10 mouse cellular contexts compared by ENCODE assay signal in the genomic region with DNA sequence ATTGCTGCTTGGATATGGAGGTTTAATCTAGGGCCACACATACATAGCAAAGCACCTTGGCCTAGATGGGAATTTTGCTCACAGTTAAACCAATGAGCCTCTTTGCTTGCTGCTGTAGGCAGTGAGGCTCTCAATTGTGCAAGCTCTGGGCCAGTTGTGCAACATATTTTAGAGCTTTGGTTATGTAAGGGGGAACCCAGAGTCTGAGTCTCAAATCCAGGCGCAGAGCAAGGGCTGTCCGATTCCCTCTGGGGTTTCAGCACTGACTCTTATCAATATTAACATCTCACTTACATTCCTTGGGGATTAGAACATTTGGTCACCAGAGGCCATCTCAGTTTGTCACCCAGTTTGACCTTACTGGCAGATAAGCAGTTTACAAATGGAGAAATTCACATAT. TPM values are rescaled to one million over a fixed set of nuclear protein-coding genes. Genes with fewer than 3 reads are reported as not detected.
DNase-seq lines count a peak whose midpoint lies in the region; ATAC-seq lines count a peak whose summit lies in the region.
"Had no signal": no experiment of that assay in that cellular context is flagged by ENCODE, and none has a peak within 500 bp of the region (broad histone marks: within the 10 kb centered on the region; RNA-seq: fewer than 3 reads in every experiment).

No protein-coding gene starts in this region.

- no peaks in the 10 kb centered on the region for H3K27me3 ChIP-seq in lung, embryonic 15.5 days
- H3K27me3 ChIP-seq in forebrain, embryonic 10.5 days (ENCODE audit: poor library complexity, severe bottlenecking) = no peaks in the 10 kb centered on the region

- H3K27ac ChIP-seq in lung, embryonic 15.5 days = no peak overlapping the region
- no peak overlapping the region for H3K27ac ChIP-seq in forebrain, embryonic 10.5 days

- DNase-seq in urinary bladder, postnatal 36 days (ENCODE audit: low spot score in 2 of 2) = peak; percentile 46 to 82
- no peak for DNase-seq in urinary bladder, postnatal 10 days (ENCODE audit: low spot score)
- peak; percentile 21 to 29 for DNase-seq in heart, postnatal 14 days
- DNase-seq in forebrain, embryonic 10.5 days (ENCODE audit: extremely low spot score, low spot score) = no peak
- no peak for DNase-seq in thymus, adult 18-20 months
- DNase-seq: cerebellum, adult 2 months; gastrocnemius, postnatal 14 days; right cerebral cortex, adult 18-20 months had no signal

- H3K4me2 ChIP-seq in lung, embryonic 15.5 days = no peak overlapping the region

- peak; percentile 50; the same call in 1 of the 2 replicates for ATAC-seq in lung, embryonic 15.5 days (ENCODE audit: borderline replicate concordance, extremely low read depth, low FRiP score, low TSS enrichment)
- no peak for ATAC-seq in activated CD4-positive, CD25-positive, alpha-beta regulatory T cell, adult 4 months

- no peak overlapping the region for H3K4me3 ChIP-seq in lung, embryonic 15.5 days
- H3K4me3 ChIP-seq in forebrain, embryonic 10.5 days = no peak overlapping the region

- H3K9me3 ChIP-seq in lung, embryonic 15.5 days = no peaks in the 10 kb centered on the region
- H3K9me3 ChIP-seq in forebrain, embryonic 10.5 days = peaks cover 9% of the 10 kb centered on the region

- H3K4me1 ChIP-seq in lung, embryonic 15.5 days = peaks cover 30% of the 10 kb centered on the region
- H3K4me1 ChIP-seq in forebrain, embryonic 10.5 days = peaks cover 5% of the 10 kb centered on the region

- intact Hi-C loops in heart, postnatal 14 days (cut with DNase I) = no loop called here

- WGBS in lung, embryonic 15.5 days = 21% methylated on average over 2 of the region's 2 CpGs
- 83% methylated on average over 2 of the region's 2 CpGs for WGBS in forebrain, embryonic 10.5 days

- H3K9ac ChIP-seq in lung, embryonic 15.5 days = no peak overlapping the region

- H3K36me3 ChIP-seq in lung, embryonic 15.5 days = no peaks in the 10 kb centered on the region
- H3K36me3 ChIP-seq in forebrain, embryonic 10.5 days (replicated peaks) = peaks cover 13% of the 10 kb centered on the region

RNA-seq across cellular contexts. Expression of gene Aco1, which starts 13.3 kb away (rescaled TPM):
- 10 to 100 TPM; 35.7 to 37.1 TPM for total RNA-seq in heart, postnatal 14 days (2021)
- polyA plus RNA-seq in lung, embryonic 15.5 days (2015; fragmentation: Nextera tagmentation; extraction: Ambion mirVana) = 57.5 and 58.5 TPM in 2 replicates
- 53.3 and 54.3 TPM in 2 replicates for polyA plus RNA-seq in forebrain, embryonic 10.5 days (2016; fragmentation: Nextera tagmentation; extraction: Ambion mirVana)
- 10 to 100 TPM; 20.3 to 22.6 TPM for polyA plus RNA-seq in activated CD4-positive, CD25-positive, alpha-beta regulatory T cell, adult 4 months (2017; shearing (Covaris generic))

Comparison
In these comparisons a context has a peak if more than half of its experiments do, and no peak if none do; other contexts are left out.
1. DNase-seq: peak in urinary bladder, postnatal 36 days (2 of 2) and heart, postnatal 14 days (2 of 2); none in urinary bladder, postnatal 10 days (single experiment), forebrain, embryonic 10.5 days (single experiment) and thymus, adult 18-20 months (0 of 2).